Mouse (Mus musculus): ENCODE data around the gene Adam30.
"Not testable (repeated sequence)": the region's sequence is repeated elsewhere in the genome, so short reads cannot be mapped to it uniquely, and the experiment has no call there.

Gene Adam30

DNA sequence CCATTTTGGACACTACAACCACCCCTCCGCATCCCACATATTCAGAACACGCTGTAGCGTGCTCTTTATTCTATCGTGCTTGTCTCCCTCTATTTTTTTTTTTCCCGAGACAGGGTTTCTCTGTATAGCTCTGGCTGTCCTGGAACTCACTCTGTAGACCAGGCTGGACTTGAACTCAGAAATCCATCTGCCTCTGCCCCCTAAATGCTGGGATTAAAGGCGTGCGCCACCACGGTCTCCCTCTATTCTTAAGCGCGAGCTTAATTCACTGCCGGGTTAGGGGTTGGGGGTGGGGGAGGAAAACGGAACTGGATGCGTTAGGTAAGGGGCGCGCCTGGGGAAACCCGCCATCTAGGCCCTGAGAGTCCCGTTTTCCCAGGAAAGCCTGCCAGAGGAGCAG is at the start of gene Adam30:
Adam30 (plus strand) TSS at position 301 of the 400 bp plus-strand sequence.
- in situ Hi-C loops (cut with MboI, MseI): no loop called here

GRCm38 (mm10) chr3:98118252-98118651 is 42.2 kb upstream of the Adam30 start:
- in situ Hi-C loops (cut with MboI, MseI): no loop called here

DNA sequence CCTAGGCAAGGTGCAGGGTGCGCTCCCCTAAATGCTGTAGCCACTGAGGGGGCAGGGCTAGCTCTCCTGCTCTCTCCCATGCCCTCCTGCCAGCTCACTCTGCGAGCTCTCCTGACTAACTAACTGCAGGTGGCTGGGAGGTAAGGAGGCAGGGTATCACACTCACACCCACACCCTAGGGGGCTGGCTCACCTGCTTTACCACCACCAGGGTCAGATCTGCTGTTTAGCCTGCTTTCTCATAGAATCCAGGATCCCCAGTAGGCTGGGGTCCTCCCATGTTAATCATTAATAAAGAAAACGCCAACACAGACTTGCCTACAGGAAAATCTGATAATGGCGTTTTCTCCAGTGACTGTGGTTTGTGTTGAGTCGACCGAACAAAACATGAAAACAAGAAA is 41.1 kb upstream of the Adam30 start:
- in situ Hi-C loops (cut with MboI, MseI): no loop called here

GRCm38 (mm10) chr3:98120884-98121283 is 39.5 kb upstream of the Adam30 start:
- in situ Hi-C loops (cut with MboI, MseI): no loop called here

DNA sequence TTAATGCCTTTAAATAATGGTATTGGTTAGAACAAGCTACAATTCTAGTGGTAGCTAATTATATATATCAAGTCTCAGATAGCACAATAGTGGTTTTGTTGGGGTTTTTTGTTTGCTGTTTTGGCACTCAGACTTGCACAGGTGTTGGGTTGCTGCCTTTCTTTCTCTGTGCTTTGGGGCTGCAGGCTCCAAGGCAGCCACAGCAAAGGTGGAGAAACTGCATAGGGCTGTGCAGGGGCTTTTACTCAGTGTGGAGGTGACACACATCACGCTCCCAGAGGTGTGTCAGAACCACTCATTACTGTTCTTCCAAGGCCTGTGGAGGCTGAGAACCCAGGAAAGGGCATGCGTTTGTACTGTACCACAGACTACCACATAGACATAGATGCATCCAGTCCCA is 32.7 kb upstream of the Adam30 start:
- in situ Hi-C loops (cut with MboI, MseI): no loop called here

DNA sequence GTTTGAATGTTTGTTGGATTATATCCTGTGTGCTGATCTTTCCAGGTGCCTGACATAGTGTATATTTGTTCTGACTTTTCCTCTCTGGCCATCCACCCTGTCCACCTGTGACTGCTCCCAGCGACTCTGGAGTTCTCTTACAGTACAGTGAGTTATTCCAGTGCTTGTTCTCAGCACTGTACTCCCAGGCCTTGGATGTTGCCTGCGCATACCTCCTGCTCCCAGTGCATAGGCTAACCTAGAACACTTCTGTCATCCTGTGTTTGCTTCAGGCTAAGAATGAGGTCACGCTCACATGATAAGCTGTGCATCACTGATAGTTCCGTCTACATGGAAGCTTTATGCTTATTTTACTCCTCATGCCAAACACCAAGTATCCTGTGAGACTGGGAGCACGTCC is 31.7 kb upstream of the Adam30 start:
- in situ Hi-C loops (cut with MboI, MseI): no loop called here

- in situ Hi-C loops (cut with MboI, MseI): not testable (repeated sequence)
Observed at GRCm38 (mm10) chr3:98132140-98132539, 28.3 kb upstream of the Adam30 start.

DNA sequence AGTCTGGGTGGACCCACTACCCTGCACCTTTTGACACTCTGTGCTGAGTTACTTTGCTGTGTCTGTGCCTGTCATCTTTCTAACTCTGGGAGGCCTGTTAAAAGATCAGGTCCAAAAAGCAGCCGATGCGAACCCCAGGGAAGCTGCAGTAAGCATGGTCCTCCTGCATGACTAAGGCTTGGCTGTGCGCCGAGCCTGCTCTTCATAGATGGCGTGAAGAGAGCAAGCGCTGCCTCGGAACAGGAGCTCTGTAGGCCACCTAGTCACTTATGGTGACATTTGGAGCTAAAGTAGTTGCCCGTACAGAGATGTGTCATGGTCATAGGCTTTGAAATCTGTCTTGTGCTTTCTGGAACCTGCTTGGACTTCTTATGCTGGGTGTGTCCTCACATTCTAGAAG is 27.8 kb upstream of the Adam30 start:
- in situ Hi-C loops (cut with MboI, MseI): no loop called here

GRCm38 (mm10) chr3:98141456-98141855 is 19.0 kb upstream of the Adam30 start:
- in situ Hi-C loops (cut with MboI, MseI): no loop called here

DNA sequence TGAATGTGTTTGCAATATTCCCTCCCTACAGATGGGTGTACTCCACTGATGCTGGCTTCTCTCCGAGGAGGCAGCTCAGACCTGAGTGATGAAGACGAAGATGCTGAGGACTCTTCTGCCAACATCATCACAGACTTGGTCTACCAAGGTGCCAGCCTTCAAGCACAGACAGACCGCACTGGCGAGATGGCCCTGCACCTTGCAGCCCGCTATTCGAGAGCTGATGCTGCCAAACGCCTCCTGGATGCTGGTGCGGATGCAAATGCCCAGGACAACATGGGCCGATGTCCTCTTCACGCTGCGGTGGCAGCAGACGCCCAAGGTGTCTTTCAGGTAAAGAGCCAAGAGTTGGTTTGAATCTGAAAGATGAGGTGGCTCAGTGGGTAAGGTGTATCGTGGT is 17.6 kb upstream of the Adam30 start:
- in situ Hi-C loops (cut with MboI, MseI): no loop called here

GRCm38 (mm10) chr3:98145204-98145603 is 15.2 kb upstream of the Adam30 start:
- in situ Hi-C loops (cut with MboI, MseI): no loop called here

- in situ Hi-C loops (cut with MboI, MseI): no loop called here
Observed at GRCm38 (mm10) chr3:98146471-98147410, 13.7 kb upstream of the Adam30 start.

GRCm38 (mm10) chr3:98147706-98148105 is 12.7 kb upstream of the Adam30 start:
- in situ Hi-C loops (cut with MboI, MseI): no loop called here

DNA sequence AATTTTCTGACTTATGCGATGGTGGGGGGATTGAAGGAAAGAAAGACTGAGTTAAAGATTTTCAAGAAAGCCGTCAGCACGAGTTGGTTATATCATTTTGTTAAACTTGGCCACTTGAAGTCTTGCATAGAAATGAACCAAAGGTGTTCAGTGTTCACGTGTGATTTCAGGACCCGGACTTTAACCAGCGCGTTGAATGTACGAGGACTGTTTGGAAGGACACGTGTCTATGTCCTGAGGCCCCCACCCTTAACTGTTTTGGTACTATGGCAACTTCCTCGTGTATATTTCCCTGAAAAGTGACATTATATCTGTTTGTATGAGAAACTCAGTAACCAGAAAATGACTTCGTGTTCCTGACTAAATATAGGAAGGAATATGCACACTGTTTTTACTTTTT is 10.5 kb upstream of the Adam30 start:
- in situ Hi-C loops (cut with MboI, MseI): no loop called here

- in situ Hi-C loops (cut with MboI, MseI): no loop called here
Observed at GRCm38 (mm10) chr3:98151016-98151415, 9.4 kb upstream of the Adam30 start.

GRCm38 (mm10) chr3:98153460-98153859 is 7.0 kb upstream of the Adam30 start:
- in situ Hi-C loops (cut with MboI, MseI): no loop called here

GRCm38 (mm10) chr3:98156158-98156557 is 4.3 kb upstream of the Adam30 start:
- in situ Hi-C loops (cut with MboI, MseI): no loop called here

GRCm38 (mm10) chr3:98157073-98157472 is 3.4 kb upstream of the Adam30 start:
- in situ Hi-C loops (cut with MboI, MseI): no loop called here

DNA sequence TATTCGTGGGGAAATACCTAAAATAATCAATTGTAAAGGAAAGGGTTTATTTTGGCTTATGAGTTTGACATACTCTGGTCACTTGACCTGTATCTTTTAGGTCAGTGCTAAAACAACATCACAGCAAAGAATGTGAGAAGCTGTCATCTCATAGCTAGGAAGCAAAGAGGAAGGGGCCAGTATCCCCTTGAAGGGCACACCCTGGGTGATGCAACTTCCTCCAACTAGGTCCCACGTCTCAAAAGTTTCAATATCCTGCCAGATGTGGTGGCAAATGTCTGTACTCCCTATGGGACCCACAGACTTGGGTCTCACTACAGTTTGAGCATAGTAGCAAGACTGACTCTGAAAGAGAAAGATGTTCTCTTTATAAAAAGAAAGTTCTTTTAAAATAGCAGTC is 2.8 kb upstream of the Adam30 start:
- in situ Hi-C loops (cut with MboI, MseI): no loop called here

DNA sequence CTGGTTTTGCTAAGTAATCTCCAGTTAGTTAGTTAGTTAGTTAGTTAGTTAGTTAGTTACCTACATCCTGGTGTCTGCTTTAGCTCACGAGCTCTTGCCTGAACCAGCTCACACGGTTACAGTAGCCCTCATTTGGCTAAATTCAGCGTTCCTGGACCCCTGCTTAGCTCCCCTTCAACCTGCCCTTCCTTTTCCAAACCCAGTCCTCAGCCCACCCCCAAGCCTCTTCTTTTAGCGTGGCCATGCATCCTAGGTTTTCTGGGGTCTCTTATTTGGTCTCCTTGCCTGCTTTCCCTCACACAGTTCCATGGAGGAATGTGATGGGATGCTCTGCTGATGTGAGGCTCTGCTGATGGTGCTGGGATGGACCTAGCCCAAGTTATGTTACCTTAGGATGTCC is 1.8 kb upstream of the Adam30 start:
- in situ Hi-C loops (cut with MboI, MseI): no loop called here

DNA sequence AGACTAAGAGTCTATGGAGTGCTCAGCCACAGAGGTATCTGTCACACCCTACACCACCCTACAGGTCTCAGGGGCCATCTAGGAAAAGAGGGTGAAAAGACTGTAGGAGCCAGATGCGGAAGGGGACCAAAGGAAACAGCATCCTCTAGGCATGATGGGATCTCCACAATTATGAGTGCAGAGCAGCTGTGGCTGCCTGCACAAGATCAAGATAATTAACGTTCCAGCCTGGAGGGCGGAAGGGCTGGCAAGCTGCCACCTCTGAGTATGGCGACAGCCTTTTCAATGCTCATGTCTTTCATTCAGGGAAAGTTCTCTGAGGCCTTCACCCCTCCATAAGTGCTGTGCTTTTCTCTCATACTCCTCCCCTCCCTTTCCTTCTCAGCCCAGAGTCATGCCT is 1.1 kb upstream of the Adam30 start:
- in situ Hi-C loops (cut with MboI, MseI): no loop called here

DNA sequence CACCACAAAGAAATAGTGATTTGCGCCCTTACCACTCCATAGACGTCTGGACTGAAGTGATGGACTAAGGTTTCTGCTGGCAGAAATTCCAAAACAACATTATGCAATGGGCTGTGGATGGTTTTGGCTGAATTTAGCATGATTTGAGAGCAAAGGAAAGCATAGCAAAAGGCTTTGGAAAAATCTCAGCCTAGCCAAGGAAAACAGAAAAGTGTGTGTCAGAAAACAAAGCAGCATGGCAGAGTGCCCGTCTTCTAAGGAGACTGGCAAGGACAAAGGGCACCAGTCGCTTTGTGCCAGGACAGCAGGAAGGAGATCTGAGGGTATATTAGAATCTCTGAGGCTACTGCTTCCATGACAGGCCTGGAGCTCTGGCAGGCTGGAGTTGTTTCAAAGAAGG is 17.9 kb downstream of the Adam30 start:
- in situ Hi-C loops (cut with MboI, MseI): loop anchor here (10.0 kb wide), 1 partner anchor 136 kb away; no protein-coding TSS in a partner anchor

GRCm38 (mm10) chr3:98180805-98181204 is 20.4 kb downstream of the Adam30 start:
- in situ Hi-C loops (cut with MboI, MseI): no loop called here

All from T-helper 1 cell (primary cell).